Mouse (Mus musculus): ENCODE results near the gene Mfap1b. TPM values are rescaled to one million over a fixed set of nuclear protein-coding genes. Genes with fewer than 3 reads are reported as not detected.
A peak's percentile ranks its signal among the peaks of the same experiment; 100 is the strongest.

The Mfap1b gene
- total and polyA plus RNA-seq, 2 experiments from 2014 or later = 22.6 to 57.4 TPM

DNA sequence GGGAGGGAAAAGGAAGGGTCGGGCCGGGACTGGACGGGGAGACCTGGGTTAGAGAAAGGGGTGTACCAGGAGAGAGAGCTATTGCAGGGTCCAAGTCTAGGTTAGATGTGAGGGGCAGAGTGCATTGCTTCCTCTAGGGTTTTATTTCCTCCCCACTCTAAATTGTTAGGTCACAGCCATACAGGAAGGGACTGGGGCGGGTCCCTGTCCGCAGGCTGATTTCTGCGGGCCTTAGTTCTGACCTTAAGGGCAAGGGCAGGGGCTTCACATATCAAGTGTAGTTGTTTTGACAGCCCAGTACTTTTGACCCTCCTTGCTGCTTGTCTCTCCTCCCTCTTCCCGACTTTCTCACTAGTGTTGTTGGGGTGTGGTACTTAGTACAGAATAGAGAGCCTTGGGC is 23.8 kb downstream of the Mfap1b start:
- WGBS = 3% methylated on average over 7 of the region's 7 CpGs

DNA sequence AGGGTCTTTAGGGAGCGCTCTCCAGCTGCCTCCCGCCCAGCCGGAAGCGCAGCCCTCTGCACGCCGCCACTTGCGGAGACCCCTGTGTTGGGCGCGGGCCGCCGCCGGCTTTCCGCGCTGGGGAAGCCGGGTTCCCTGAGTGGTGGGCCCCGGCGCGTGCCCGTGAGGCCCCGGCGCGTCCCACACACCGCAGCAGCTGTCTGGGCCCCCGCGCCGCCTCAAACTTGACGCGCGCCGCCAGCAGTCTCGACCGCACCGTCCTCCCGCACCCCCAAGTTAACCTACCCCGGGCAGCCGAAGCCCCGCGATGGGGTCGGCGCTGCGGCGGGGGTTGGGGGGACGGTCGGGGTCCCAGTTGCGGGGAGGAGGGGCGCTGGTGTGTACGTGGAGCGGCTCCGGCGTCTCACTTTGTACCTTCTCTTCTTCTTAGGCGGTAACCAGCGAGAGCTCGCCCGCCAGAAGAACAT is 24.3 kb downstream of the Mfap1b start:
- under 1% methylated on average over 53 of the region's 54 CpGs for WGBS
- no peaks in the 10 kb centered on the region for H3K27me3 ChIP-seq (ENCODE audit: insufficient read depth, low read length)
- ATAC-seq (ENCODE audit: low FRiP score) (peak; percentile 80), DNase-seq (ENCODE audit: low spot score) (no peak)
- peaks cover 12% of the 10 kb centered on the region; the same call in 1 of the 2 replicates for H3K36me3 ChIP-seq (ENCODE audit: insufficient read depth, low read length)
- H3K9ac ChIP-seq (replicated peaks; ENCODE audit: low read length, poor library complexity, severe bottlenecking) = peak overlapping the region; percentile 92
- peak overlapping the region; percentile 94 for H3K27ac ChIP-seq (ENCODE audit: low read depth, low read length)
- H3K4me1 ChIP-seq (ENCODE audit: insufficient read depth, low read length) = 0 out of 2 replicates have a peak, but pooled peaks cover 4% of the 10 kb centered on the region
- H3K9me3 ChIP-seq (ENCODE audit: low read length) = no peaks in the 10 kb centered on the region
- H3K4me3 ChIP-seq (ENCODE audit: low read depth, low read length) = peak overlapping the region; percentile 95
- TF ChIP-seq CTCF (IDR thresholded peaks at IDR 0.05) = no peak
- H3K4me2 ChIP-seq (ENCODE audit: low read depth, low read length, poor library complexity, severe bottlenecking) = peak overlapping the region; percentile 93

More for the DNA sequence above, 23.8 kb downstream of the Mfap1b start:
- DNase-seq (ENCODE audit: low spot score) (no peak), ATAC-seq (ENCODE audit: low FRiP score) (no peak)
- peak overlapping the region; percentile 95 for H3K4me3 ChIP-seq (ENCODE audit: low read depth, low read length)
- no peaks in the 10 kb centered on the region for H3K27me3 ChIP-seq (ENCODE audit: insufficient read depth, low read length)
- peaks cover 12% of the 10 kb centered on the region; the same call in 1 of the 2 replicates for H3K36me3 ChIP-seq (ENCODE audit: insufficient read depth, low read length)
- peak overlapping the region; percentile 94 for H3K27ac ChIP-seq (ENCODE audit: low read depth, low read length)
- no peaks in the 10 kb centered on the region for H3K9me3 ChIP-seq (ENCODE audit: low read length)
- 0 out of 2 replicates have a peak, but pooled peaks cover 4% of the 10 kb centered on the region for H3K4me1 ChIP-seq (ENCODE audit: insufficient read depth, low read length)
- H3K9ac ChIP-seq (replicated peaks; ENCODE audit: low read length, poor library complexity, severe bottlenecking) = peak overlapping the region; percentile 92
- TF ChIP-seq CTCF (IDR thresholded peaks at IDR 0.05) = no peak
- H3K4me2 ChIP-seq (ENCODE audit: low read depth, low read length, poor library complexity, severe bottlenecking) = peak overlapping the region; percentile 93

DNA sequence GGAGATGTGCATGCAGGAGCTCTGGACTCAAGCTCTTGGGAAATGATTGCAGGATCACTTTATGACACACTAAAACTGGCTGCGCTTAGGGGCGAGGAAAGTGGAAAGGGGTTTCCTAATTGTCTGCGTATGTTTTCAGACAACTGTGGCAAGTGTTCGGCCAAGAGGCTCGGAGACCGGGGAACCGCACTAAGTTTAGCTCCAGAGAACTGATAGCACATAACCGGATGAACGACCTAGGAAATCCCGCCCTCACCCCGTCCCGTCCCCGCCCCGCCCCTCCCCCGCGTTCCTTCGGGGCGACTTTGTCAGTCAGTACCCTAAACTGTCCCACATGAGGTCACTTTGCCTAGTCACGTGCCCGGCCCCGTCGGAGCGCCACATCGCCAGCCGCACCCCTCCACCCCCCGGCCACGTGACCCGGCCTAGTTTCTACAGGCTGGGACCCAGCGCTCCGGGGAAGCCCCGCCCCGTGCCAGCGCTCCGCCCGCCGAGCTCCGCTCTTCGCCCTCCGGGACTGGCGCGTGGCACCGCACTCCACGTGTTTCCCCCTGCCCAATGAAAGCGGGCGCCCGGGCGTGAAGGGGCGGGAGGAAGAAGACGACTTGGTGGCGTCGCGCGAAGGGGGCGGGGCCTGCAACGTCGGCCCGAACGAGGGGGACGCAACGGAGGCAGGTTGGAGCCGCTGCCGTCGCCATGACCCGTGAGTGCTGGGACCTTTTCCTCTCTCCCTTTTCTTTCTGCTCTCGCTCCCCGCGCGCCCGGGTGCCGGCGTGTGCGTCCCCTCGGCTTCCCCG is 24.9 kb downstream of the Mfap1b start, which contains the start of gene Serf2:
Serf2 (plus strand) TSS at position 457 of the 797 bp plus-strand sequence.
- H3K4me1 ChIP-seq (ENCODE audit: insufficient read depth, low read length) = 0 out of 2 replicates have a peak, but pooled peaks cover 4% of the 10 kb centered on the region
- no peaks in the 10 kb centered on the region for H3K9me3 ChIP-seq (ENCODE audit: low read length)
- H3K27me3 ChIP-seq (ENCODE audit: insufficient read depth, low read length) = no peaks in the 10 kb centered on the region
- no peak for TF ChIP-seq CTCF (IDR thresholded peaks at IDR 0.05)
- DNase-seq (ENCODE audit: low spot score) (peak; percentile 98), ATAC-seq (ENCODE audit: low FRiP score) (peak; percentile 98)
- H3K4me3 ChIP-seq (ENCODE audit: low read depth, low read length) = peak within 1 kb of the TSS; percentile 95
- peaks cover 12% of the 10 kb centered on the region; the same call in 1 of the 2 replicates for H3K36me3 ChIP-seq (ENCODE audit: insufficient read depth, low read length)
- 1% methylated on average over 65 of the region's 74 CpGs for WGBS
- peak within 1 kb of the TSS; percentile 94 for H3K27ac ChIP-seq (ENCODE audit: low read depth, low read length)
- peak within 1 kb of the TSS; percentile 92 for H3K9ac ChIP-seq (replicated peaks; ENCODE audit: low read length, poor library complexity, severe bottlenecking)
- peak within 1 kb of the TSS; percentile 93 for H3K4me2 ChIP-seq (ENCODE audit: low read depth, low read length, poor library complexity, severe bottlenecking)

DNA sequence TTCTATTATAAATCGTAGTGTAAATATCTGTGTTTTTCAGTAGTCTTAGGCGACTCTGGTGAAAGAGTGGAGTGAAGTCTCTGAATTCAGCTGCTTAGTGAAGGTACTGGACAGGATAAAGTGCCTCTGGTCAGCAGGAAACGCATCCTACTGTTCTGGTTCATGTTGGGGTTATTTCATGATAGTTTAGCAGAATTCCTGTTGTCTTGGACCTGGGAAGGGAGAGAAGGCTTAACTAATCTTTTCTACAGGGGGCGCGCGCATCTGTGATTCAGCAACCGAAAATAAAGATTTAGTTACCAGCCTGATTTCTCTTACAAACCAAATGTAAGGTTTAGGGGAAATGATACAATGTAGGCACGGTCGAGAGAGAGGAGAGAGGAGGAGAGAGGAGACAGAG is 25.7 kb downstream of the Mfap1b start:
- no peak for ATAC-seq (ENCODE audit: low FRiP score)
- WGBS = 16% methylated on average over 9 of the region's 9 CpGs
- Histone ChIP-seq H3K27ac (ENCODE audit: low read depth, low read length) (peak overlapping the region; percentile 69; the same call in 1 of the 2 replicates), H3K27me3 (ENCODE audit: insufficient read depth, low read length) (no peaks in the 10 kb centered on the region), H3K4me3 (ENCODE audit: low read depth, low read length) (peak overlapping the region; percentile 95; the same call in 1 of the 2 replicates), H3K36me3 (ENCODE audit: insufficient read depth, low read length) (peaks cover 8% of the 10 kb centered on the region; the same call in 1 of the 2 replicates), H3K9ac (replicated peaks; ENCODE audit: low read length, poor library complexity, severe bottlenecking) (no peak overlapping the region), H3K9me3 (ENCODE audit: low read length) (no peaks in the 10 kb centered on the region), H3K4me1 (ENCODE audit: insufficient read depth, low read length) (0 out of 2 replicates have a peak, but pooled peaks cover 4% of the 10 kb centered on the region), H3K4me2 (ENCODE audit: low read depth, low read length, poor library complexity, severe bottlenecking) (peak overlapping the region; percentile 93)
- TF ChIP-seq CTCF (IDR thresholded peaks at IDR 0.05) = peak; percentile 59
- DNase-seq (ENCODE audit: low spot score) = peak; percentile 33

DNA sequence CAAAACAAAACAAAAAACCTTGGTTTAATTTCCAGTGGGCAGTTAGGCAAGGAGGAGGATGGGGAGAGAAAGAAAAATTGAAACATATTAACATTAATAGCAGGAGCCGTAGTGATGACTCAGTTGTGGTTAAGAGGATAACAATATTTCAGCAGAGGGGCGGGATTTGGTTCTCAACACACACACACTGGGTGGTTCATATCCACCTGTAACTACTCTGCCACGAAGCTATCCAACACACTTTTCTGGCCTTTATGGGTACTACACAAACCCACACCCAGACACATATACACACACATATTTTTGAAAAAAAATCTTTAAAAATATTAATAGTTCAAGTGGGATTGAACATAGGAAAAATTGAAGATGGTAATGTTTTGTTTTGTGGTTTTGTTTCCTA is 26.9 kb downstream of the Mfap1b start:
- 87% methylated on average over 3 of the region's 3 CpGs for WGBS
- DNase-seq (ENCODE audit: low spot score) (no peak), ATAC-seq (ENCODE audit: low FRiP score) (no peak)
- no peak overlapping the region for H3K4me2 ChIP-seq (ENCODE audit: low read depth, low read length, poor library complexity, severe bottlenecking)
- no peak overlapping the region for H3K9ac ChIP-seq (replicated peaks; ENCODE audit: low read length, poor library complexity, severe bottlenecking)
- H3K9me3 ChIP-seq (ENCODE audit: low read length) = no peaks in the 10 kb centered on the region
- TF ChIP-seq CTCF (IDR thresholded peaks at IDR 0.05) = no peak
- no peaks in the 10 kb centered on the region for H3K36me3 ChIP-seq (ENCODE audit: insufficient read depth, low read length)
- H3K27ac ChIP-seq (ENCODE audit: low read depth, low read length) = no peak overlapping the region
- no peak overlapping the region for H3K4me3 ChIP-seq (ENCODE audit: low read depth, low read length)
- peaks cover 2% of the 10 kb centered on the region; the same call in 1 of the 2 replicates for H3K27me3 ChIP-seq (ENCODE audit: insufficient read depth, low read length)
- H3K4me1 ChIP-seq (ENCODE audit: insufficient read depth, low read length) = 0 out of 2 replicates have a peak, but pooled peaks cover 9% of the 10 kb centered on the region

DNA sequence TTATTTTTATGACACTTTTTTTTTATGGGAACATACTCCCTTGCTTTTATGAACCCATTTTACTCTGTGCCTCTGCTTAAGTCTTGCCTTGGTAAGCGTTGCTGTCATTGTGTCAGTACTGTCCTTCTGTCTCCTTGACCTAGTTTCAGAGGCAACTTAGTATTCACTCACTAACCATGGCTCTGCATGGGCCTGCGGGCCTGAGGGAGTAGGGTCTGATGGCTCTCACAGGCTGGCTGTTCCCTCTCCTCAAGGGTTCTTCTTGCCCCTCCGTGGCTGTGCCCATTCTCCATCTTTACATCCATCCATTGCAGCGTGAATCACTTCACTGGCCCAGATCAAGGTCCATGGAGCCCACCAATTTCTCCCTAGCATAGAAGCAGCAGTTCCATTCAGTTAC is 27.4 kb downstream of the Mfap1b start:
- H3K27me3 ChIP-seq (ENCODE audit: insufficient read depth, low read length) = peaks cover 7% of the 10 kb centered on the region; the same call in 1 of the 2 replicates
- H3K36me3 ChIP-seq (ENCODE audit: insufficient read depth, low read length) = no peaks in the 10 kb centered on the region
- H3K4me1 ChIP-seq (ENCODE audit: insufficient read depth, low read length) = 0 out of 2 replicates have a peak, but pooled peaks cover 9% of the 10 kb centered on the region
- H3K4me3 ChIP-seq (ENCODE audit: low read depth, low read length) = no peak overlapping the region
- no peak for TF ChIP-seq CTCF (IDR thresholded peaks at IDR 0.05)
- H3K9me3 ChIP-seq (ENCODE audit: low read length) = no peaks in the 10 kb centered on the region
- no peak overlapping the region for H3K4me2 ChIP-seq (ENCODE audit: low read depth, low read length, poor library complexity, severe bottlenecking)
- WGBS = 81% methylated on average over 4 of the region's 4 CpGs
- H3K9ac ChIP-seq (replicated peaks; ENCODE audit: low read length, poor library complexity, severe bottlenecking) = no peak overlapping the region
- ATAC-seq (ENCODE audit: low FRiP score) (no peak), DNase-seq (ENCODE audit: low spot score) (no peak)
- H3K27ac ChIP-seq (ENCODE audit: low read depth, low read length) = no peak overlapping the region

Measured in midbrain, postnatal 0 days (tissue).